Mouse (Mus musculus): ENCODE data around the gene Cycs. TPM values are rescaled to one million over a fixed set of nuclear protein-coding genes. Genes with fewer than 3 reads are reported as not detected.
A peak's percentile ranks its signal among the peaks of the same experiment; 100 is the strongest.

The Cycs gene
- polyA plus RNA-seq (2014; fragmentation: Nextera tagmentation; extraction: Ambion mirVana): 75.6 and 75.9 TPM in 2 replicates

- no peaks in the 10 kb centered on the region for H3K9me3 ChIP-seq (ENCODE audit: control insufficient read depth, low read length)
- no peaks in the 10 kb centered on the region for H3K27me3 ChIP-seq (ENCODE audit: control insufficient read depth, insufficient read depth, low read length)
- peak; percentile 100 for DNase-seq (ENCODE audit: low spot score)
- H3K27ac ChIP-seq (ENCODE audit: low read depth, low read length): peak within 1 kb of the TSS; percentile 79
- H3K36me3 ChIP-seq (ENCODE audit: control insufficient read depth, insufficient read depth, low read length): no peaks in the 10 kb centered on the region
- under 1% methylated on average over 78 of the region's 78 CpGs for WGBS
- H3K4me3 ChIP-seq (ENCODE audit: low read depth, low read length): peak within 1 kb of the TSS; percentile 66
- peak within 1 kb of the TSS; percentile 80 for H3K4me2 ChIP-seq (replicated peaks; ENCODE audit: low read depth, low read length)
- ATAC-seq (ENCODE audit: low FRiP score): peak; percentile 99
- no peaks in the 10 kb centered on the region for H3K4me1 ChIP-seq (replicated peaks; ENCODE audit: control insufficient read depth, insufficient read depth, low read length)
- H3K9ac ChIP-seq (ENCODE audit: low read depth, low read length): peak within 1 kb of the TSS; percentile 91
These were observed at the start of gene Cycs for GRCm38 (mm10) chr6:50566141-50566996. Gene Cycs (minus strand): TSS chr6:50566538.

GRCm38 (mm10) chr6:50601620-50602019, 35.3 kb upstream of the Cycs start:
- Histone ChIP-seq H3K4me1 (replicated peaks; ENCODE audit: control insufficient read depth, insufficient read depth, low read length) (no peaks in the 10 kb centered on the region), H3K27ac (ENCODE audit: low read depth, low read length) (no peak overlapping the region), H3K9ac (ENCODE audit: low read depth, low read length) (no peak overlapping the region), H3K36me3 (ENCODE audit: control insufficient read depth, insufficient read depth, low read length) (no peaks in the 10 kb centered on the region), H3K27me3 (ENCODE audit: control insufficient read depth, insufficient read depth, low read length) (no peaks in the 10 kb centered on the region), H3K9me3 (ENCODE audit: control insufficient read depth, low read length) (no peaks in the 10 kb centered on the region), H3K4me2 (replicated peaks; ENCODE audit: low read depth, low read length) (no peak overlapping the region), H3K4me3 (ENCODE audit: low read depth, low read length) (no peak overlapping the region)
- WGBS: 33% methylated on average over 4 of the region's 4 CpGs
- no peak for ATAC-seq (ENCODE audit: low FRiP score)
- DNase-seq (ENCODE audit: low spot score): peak; percentile 73

GRCm38 (mm10) chr6:50598560-50598959, 32.2 kb upstream of the Cycs start:
- no peaks in the 10 kb centered on the region for H3K36me3 ChIP-seq (ENCODE audit: control insufficient read depth, insufficient read depth, low read length)
- no peak overlapping the region for H3K4me2 ChIP-seq (replicated peaks; ENCODE audit: low read depth, low read length)
- DNase-seq (ENCODE audit: low spot score): no peak
- ATAC-seq (ENCODE audit: low FRiP score): no peak
- WGBS: 74% methylated on average over 5 of the region's 5 CpGs
- no peak overlapping the region for H3K9ac ChIP-seq (ENCODE audit: low read depth, low read length)
- no peak overlapping the region for H3K4me3 ChIP-seq (ENCODE audit: low read depth, low read length)
- no peaks in the 10 kb centered on the region for H3K4me1 ChIP-seq (replicated peaks; ENCODE audit: control insufficient read depth, insufficient read depth, low read length)
- H3K9me3 ChIP-seq (ENCODE audit: control insufficient read depth, low read length): no peaks in the 10 kb centered on the region
- no peaks in the 10 kb centered on the region for H3K27me3 ChIP-seq (ENCODE audit: control insufficient read depth, insufficient read depth, low read length)
- H3K27ac ChIP-seq (ENCODE audit: low read depth, low read length): no peak overlapping the region

GRCm38 (mm10) chr6:50596301-50597211, 30.2 kb upstream of the Cycs start, which contains the start of gene 4921507P07Rik:
Gene 4921507P07Rik (minus strand): TSS chr6:50596632.
- Histone ChIP-seq H3K27me3 (ENCODE audit: control insufficient read depth, insufficient read depth, low read length) (no peaks in the 10 kb centered on the region), H3K36me3 (ENCODE audit: control insufficient read depth, insufficient read depth, low read length) (no peaks in the 10 kb centered on the region), H3K4me3 (ENCODE audit: low read depth, low read length) (peak within 1 kb of the TSS; percentile 51), H3K9me3 (ENCODE audit: control insufficient read depth, low read length) (no peaks in the 10 kb centered on the region), H3K9ac (ENCODE audit: low read depth, low read length) (peak within 1 kb of the TSS; percentile 62), H3K4me2 (replicated peaks; ENCODE audit: low read depth, low read length) (peak within 1 kb of the TSS; percentile 98), H3K4me1 (replicated peaks; ENCODE audit: control insufficient read depth, insufficient read depth, low read length) (no peaks in the 10 kb centered on the region), H3K27ac (ENCODE audit: low read depth, low read length) (no peak within 1 kb of the TSS)
- WGBS: under 1% methylated on average over 50 of the region's 62 CpGs
- peak; percentile 94 for DNase-seq (ENCODE audit: low spot score)
- ATAC-seq (ENCODE audit: low FRiP score): peak; percentile 97

GRCm38 (mm10) chr6:50594372-50594771, 28.0 kb upstream of the Cycs start:
- 85% methylated on average over 2 of the region's 2 CpGs for WGBS

GRCm38 (mm10) chr6:50593334-50593845, 27.1 kb upstream of the Cycs start:
- DNase-seq (ENCODE audit: low spot score) (no peak), ATAC-seq (ENCODE audit: low FRiP score) (no peak)
- Histone ChIP-seq H3K27ac (ENCODE audit: low read depth, low read length) (no peak overlapping the region), H3K4me2 (replicated peaks; ENCODE audit: low read depth, low read length) (no peak overlapping the region), H3K36me3 (ENCODE audit: control insufficient read depth, insufficient read depth, low read length) (no peaks in the 10 kb centered on the region), H3K27me3 (ENCODE audit: control insufficient read depth, insufficient read depth, low read length) (no peaks in the 10 kb centered on the region), H3K4me3 (ENCODE audit: low read depth, low read length) (no peak overlapping the region), H3K9me3 (ENCODE audit: control insufficient read depth, low read length) (no peaks in the 10 kb centered on the region), H3K4me1 (replicated peaks; ENCODE audit: control insufficient read depth, insufficient read depth, low read length) (no peaks in the 10 kb centered on the region), H3K9ac (ENCODE audit: low read depth, low read length) (no peak overlapping the region)
- 68% methylated on average over 10 of the region's 10 CpGs for WGBS

More at GRCm38 (mm10) chr6:50594372-50594771, 28.0 kb upstream of the Cycs start:
- H3K27me3 ChIP-seq (ENCODE audit: control insufficient read depth, insufficient read depth, low read length): no peaks in the 10 kb centered on the region
- no peaks in the 10 kb centered on the region for H3K9me3 ChIP-seq (ENCODE audit: control insufficient read depth, low read length)
- H3K4me2 ChIP-seq (replicated peaks; ENCODE audit: low read depth, low read length): no peak overlapping the region
- H3K27ac ChIP-seq (ENCODE audit: low read depth, low read length): no peak overlapping the region
- no peaks in the 10 kb centered on the region for H3K4me1 ChIP-seq (replicated peaks; ENCODE audit: control insufficient read depth, insufficient read depth, low read length)
- H3K9ac ChIP-seq (ENCODE audit: low read depth, low read length): no peak overlapping the region
- H3K4me3 ChIP-seq (ENCODE audit: low read depth, low read length): no peak overlapping the region
- ATAC-seq (ENCODE audit: low FRiP score): no peak
- H3K36me3 ChIP-seq (ENCODE audit: control insufficient read depth, insufficient read depth, low read length): no peaks in the 10 kb centered on the region
- DNase-seq (ENCODE audit: low spot score): no peak

GRCm38 (mm10) chr6:50590234-50590633, 23.9 kb upstream of the Cycs start:
- Histone ChIP-seq H3K4me3 (ENCODE audit: low read depth, low read length) (no peak overlapping the region), H3K4me2 (replicated peaks; ENCODE audit: low read depth, low read length) (no peak overlapping the region), H3K27me3 (ENCODE audit: control insufficient read depth, insufficient read depth, low read length) (no peaks in the 10 kb centered on the region), H3K36me3 (ENCODE audit: control insufficient read depth, insufficient read depth, low read length) (no peaks in the 10 kb centered on the region), H3K9me3 (ENCODE audit: control insufficient read depth, low read length) (no peaks in the 10 kb centered on the region), H3K27ac (ENCODE audit: low read depth, low read length) (no peak overlapping the region), H3K9ac (ENCODE audit: low read depth, low read length) (no peak overlapping the region), H3K4me1 (replicated peaks; ENCODE audit: control insufficient read depth, insufficient read depth, low read length) (no peaks in the 10 kb centered on the region)
- ATAC-seq (ENCODE audit: low FRiP score): no peak
- DNase-seq (ENCODE audit: low spot score): no peak
- 95% methylated on average over 3 of the region's 3 CpGs for WGBS

- H3K36me3 ChIP-seq (ENCODE audit: control insufficient read depth, insufficient read depth, low read length): no peaks in the 10 kb centered on the region
- no peak overlapping the region for H3K4me2 ChIP-seq (replicated peaks; ENCODE audit: low read depth, low read length)
- H3K4me1 ChIP-seq (replicated peaks; ENCODE audit: control insufficient read depth, insufficient read depth, low read length): no peaks in the 10 kb centered on the region
- WGBS: 93% methylated on average over 1 of the region's 1 CpGs
- no peak for ATAC-seq (ENCODE audit: low FRiP score)
- no peaks in the 10 kb centered on the region for H3K27me3 ChIP-seq (ENCODE audit: control insufficient read depth, insufficient read depth, low read length)
- no peak overlapping the region for H3K9ac ChIP-seq (ENCODE audit: low read depth, low read length)
- peak; percentile 87 for DNase-seq (ENCODE audit: low spot score)
- no peak overlapping the region for H3K4me3 ChIP-seq (ENCODE audit: low read depth, low read length)
- no peaks in the 10 kb centered on the region for H3K9me3 ChIP-seq (ENCODE audit: control insufficient read depth, low read length)
- no peak overlapping the region for H3K27ac ChIP-seq (ENCODE audit: low read depth, low read length)
These were observed 21.9 kb upstream of the Cycs start for GRCm38 (mm10) chr6:50588251-50588650.
